Mouse (Mus musculus) urinary bladder, adult 2 months (tissue): ENCODE measurements around the gene Stpg3. TPM values are rescaled to one million over a fixed set of nuclear protein-coding genes. Genes with fewer than 3 reads are reported as not detected.

ENCODE experiments used
- DNase-seq: peaks from one replicate; pipeline ENCODE4 v3.0.0; 2022; ENCODE audit warnings: low spot score
- polyA plus RNA-seq: library from polyadenylated mRNA; depleted of rRNA; stranded (reverse); fragments of >200 nt; gene quantifications from 2 replicates; pipeline ENCODE4 v1.2.3, GENCODE M21; 2012

The Stpg3 gene
- polyA plus RNA-seq, 1 experiment: not detected

GRCm38 (mm10) chr2:25210686-25211085 lies 3.8 kb downstream of the Stpg3 start:
- no peak for DNase-seq

- DNase-seq: no peak
Observed at GRCm38 (mm10) chr2:25207593-25207992, 6.8 kb downstream of the Stpg3 start.

GRCm38 (mm10) chr2:25203631-25204214 lies 10.7 kb downstream of the Stpg3 start:
- no peak for DNase-seq

GRCm38 (mm10) chr2:25200631-25201030 lies 13.8 kb downstream of the Stpg3 start:
- DNase-seq: no peak

- DNase-seq: no peak
Observed at GRCm38 (mm10) chr2:25197946-25198345, 16.5 kb downstream of the Stpg3 start.

- DNase-seq: no peak
Observed at GRCm38 (mm10) chr2:25197191-25197590, 17.2 kb downstream of the Stpg3 start.

- peak; percentile 67 for DNase-seq
Observed at GRCm38 (mm10) chr2:25196172-25196954, 18.1 kb downstream of the Stpg3 start, which contains the start of gene Tor4a. Gene Tor4a (minus strand): TSS chr2:25196886.

- no peak for DNase-seq
Observed at GRCm38 (mm10) chr2:25195211-25196156, 19.0 kb downstream of the Stpg3 start.

GRCm38 (mm10) chr2:25194486-25195171 lies 19.8 kb downstream of the Stpg3 start:
- no peak for DNase-seq

GRCm38 (mm10) chr2:25194006-25194405 lies 20.4 kb downstream of the Stpg3 start:
- no peak for DNase-seq

GRCm38 (mm10) chr2:25193330-25193770 lies 21.1 kb downstream of the Stpg3 start:
- DNase-seq: no peak

- no peak for DNase-seq
Observed at GRCm38 (mm10) chr2:25187841-25188240, 26.6 kb downstream of the Stpg3 start.

GRCm38 (mm10) chr2:25186575-25186930 lies 27.9 kb downstream of the Stpg3 start:
- no peak for DNase-seq

GRCm38 (mm10) chr2:25185625-25186574 lies 28.5 kb downstream of the Stpg3 start:
- no peak for DNase-seq

- DNase-seq: no peak
Observed at GRCm38 (mm10) chr2:25184496-25184895, 29.9 kb downstream of the Stpg3 start.

GRCm38 (mm10) chr2:25183336-25183735 lies 31.1 kb downstream of the Stpg3 start:
- DNase-seq: no peak

- DNase-seq: no peak
Observed at GRCm38 (mm10) chr2:25182664-25183063, 31.8 kb downstream of the Stpg3 start.

GRCm38 (mm10) chr2:25181891-25182397 lies 32.5 kb downstream of the Stpg3 start:
- DNase-seq: no peak

GRCm38 (mm10) chr2:25180973-25181890 lies 33.2 kb downstream of the Stpg3 start:
- no peak for DNase-seq
